Mouse (Mus musculus) C2C12 (cell line): Measurements from ENCODE around the gene Lhx6.

ENCODE experiments used
- CEBPB ChIP-seq: IDR thresholded peaks from one replicate; pipeline ENCODE4 v1.6.1; 2011; ENCODE audit warnings: low read depth, mild to moderate bottlenecking, control low read depth, moderate library complexity
- CTCF ChIP-seq: IDR thresholded peaks from one replicate; pipeline ENCODE4 v1.5.1; 2011; ENCODE audit not compliant: control insufficient read depth, insufficient read depth, insufficient read length
- FOSL1 ChIP-seq: IDR thresholded peaks from one replicate; pipeline ENCODE4 v1.8.0; 2011; ENCODE audit warnings: mild to moderate bottlenecking, low read length; ENCODE audit not compliant: poor library complexity, insufficient read depth, severe bottlenecking
- MAX ChIP-seq: IDR thresholded peaks from one replicate; pipeline ENCODE4 v1.6.1; 2011; ENCODE audit warnings: mild to moderate bottlenecking, control low read depth
- MYOD1 ChIP-seq: IDR thresholded peaks from one replicate; pipeline ENCODE4 v1.6.1; 2011; ENCODE audit warnings: low read depth; ENCODE audit not compliant: control insufficient read depth, insufficient read length
- MYOG ChIP-seq: IDR thresholded peaks from one replicate; pipeline ENCODE4 v1.6.1; 2011; ENCODE audit not compliant: control insufficient read depth, insufficient read length; ENCODE audit errors: extremely low read depth
- USF1 ChIP-seq: IDR thresholded peaks from one replicate; pipeline ENCODE4 v1.6.1; 2011; ENCODE audit warnings: low read depth, mild to moderate bottlenecking, control low read depth, moderate library complexity

- TF ChIP-seq CTCF (no peak), USF1 (no peak), CEBPB (no peak), MYOD1 (no peak), MAX (no peak), MYOG (no peak), FOSL1 (no peak)
These were observed 33.4 kb downstream of the Lhx6 start for GRCm38 (mm10) chr2:36071660-36072305.
